Mouse (Mus musculus): Measurements from ENCODE around the gene Wbp2.
"Not testable (repeated sequence)": the region's sequence is repeated elsewhere in the genome, so short reads cannot be mapped to it uniquely, and the experiment has no call there.

Wbp2 gene

GRCm38 (mm10) chr11:116086258-116087193 is at the start of gene Wbp2:
Gene Wbp2 (minus strand): TSS chr11:116086995.
- DNase-seq (ENCODE audit: low read depth), result peak; percentile 98

GRCm38 (mm10) chr11:116134171-116134570 is 47.4 kb upstream of the Wbp2 start:
- no peak for DNase-seq (ENCODE audit: low read depth)

GRCm38 (mm10) chr11:116133497-116133896 is 46.7 kb upstream of the Wbp2 start:
- DNase-seq (ENCODE audit: low read depth), result no peak

- DNase-seq (ENCODE audit: low read depth), result peak; percentile 60
Observed at GRCm38 (mm10) chr11:116132366-116133333, 45.9 kb upstream of the Wbp2 start.

- no peak for DNase-seq (ENCODE audit: low read depth)
Observed at GRCm38 (mm10) chr11:116131349-116132170, 44.8 kb upstream of the Wbp2 start.

GRCm38 (mm10) chr11:116130488-116131205 is 43.9 kb upstream of the Wbp2 start, which contains the start of gene Trim65:
Gene Trim65 (minus strand): TSS chr11:116131128.
- peak; percentile 96 for DNase-seq (ENCODE audit: low read depth)

GRCm38 (mm10) chr11:116129993-116130487 is 43.2 kb upstream of the Wbp2 start:
- DNase-seq (ENCODE audit: low read depth), result no peak

GRCm38 (mm10) chr11:116129091-116129790 is 42.4 kb upstream of the Wbp2 start:
- no peak for DNase-seq (ENCODE audit: low read depth)

- no peak for DNase-seq (ENCODE audit: low read depth)
Observed at GRCm38 (mm10) chr11:116127986-116128385, 41.2 kb upstream of the Wbp2 start.

- DNase-seq (ENCODE audit: low read depth), result no peak
Observed at GRCm38 (mm10) chr11:116127156-116127980, 40.6 kb upstream of the Wbp2 start, which contains the start of gene Trim47. Gene Trim47 (minus strand): TSS chr11:116127210.

- no peak for DNase-seq (ENCODE audit: low read depth)
Observed at GRCm38 (mm10) chr11:116126261-116126660, 39.5 kb upstream of the Wbp2 start.

- not testable (repeated sequence) for DNase-seq (ENCODE audit: low read depth)
Observed at GRCm38 (mm10) chr11:116121731-116122245, 35.0 kb upstream of the Wbp2 start.

GRCm38 (mm10) chr11:116117819-116118218 is 31.0 kb upstream of the Wbp2 start:
- DNase-seq (ENCODE audit: low read depth), result peak; percentile 58

- DNase-seq (ENCODE audit: low read depth), result no peak
Observed at GRCm38 (mm10) chr11:116117241-116117640, 30.4 kb upstream of the Wbp2 start.

GRCm38 (mm10) chr11:116111611-116112203 is 24.9 kb upstream of the Wbp2 start:
- DNase-seq (ENCODE audit: low read depth), result no peak

- no peak for DNase-seq (ENCODE audit: low read depth)
Observed at GRCm38 (mm10) chr11:116111067-116111466, 24.3 kb upstream of the Wbp2 start.

- no peak for DNase-seq (ENCODE audit: low read depth)
Observed at GRCm38 (mm10) chr11:116110540-116110939, 23.7 kb upstream of the Wbp2 start.

GRCm38 (mm10) chr11:116110131-116110530 is 23.3 kb upstream of the Wbp2 start:
- no peak for DNase-seq (ENCODE audit: low read depth)
